Mouse (Mus musculus) intestine, postnatal 0 days (tissue): ENCODE measurements around the gene Pithd1. TPM values are rescaled to one million over a fixed set of nuclear protein-coding genes. Genes with fewer than 3 reads are reported as not detected.

Experiments
- ATAC-seq: fragments of 200-750 bp; cut with Nextera tagmentation; 2 replicates; pipeline ENCODE4 v1.8.0; 2017; ENCODE audit warnings: mild to moderate bottlenecking, moderate TSS enrichment, moderate library complexity
- H3K27ac ChIP-seq: fragments of 300-500 bp; sonication (generic); 2 replicates; pipeline ENCODE4 v1.5.1; 2014; ENCODE audit warnings: mild to moderate bottlenecking, low read depth, low read length, moderate library complexity
- H3K27me3 ChIP-seq: fragments of 300-500 bp; sonication (generic); replicated peaks from 2 replicates; pipeline ENCODE4 v1.6.1; 2014; ENCODE audit warnings: low read length, mixed read lengths; ENCODE audit not compliant: control insufficient read depth, insufficient read depth
- H3K36me3 ChIP-seq: fragments of 300-500 bp; sonication (generic); 2 replicates; pipeline ENCODE4 v1.6.1; 2014; ENCODE audit warnings: mild to moderate bottlenecking, moderate library complexity; ENCODE audit not compliant: control insufficient read depth, insufficient read depth
- H3K4me1 ChIP-seq: fragments of 300-500 bp; sonication (generic); replicated peaks from 2 replicates; pipeline ENCODE4 v1.6.1; 2014; ENCODE audit warnings: antibody characterized with exemption, low read length, mixed read lengths; ENCODE audit not compliant: control insufficient read depth, insufficient read depth
- H3K4me2 ChIP-seq: fragments of 300-500 bp; sonication (generic); replicated peaks from 2 replicates; pipeline ENCODE4 v1.6.1; 2014; ENCODE audit warnings: low read depth, mild to moderate bottlenecking, moderate library complexity
- H3K4me3 ChIP-seq: fragments of 300-500 bp; sonication (generic); 2 replicates; pipeline ENCODE4 v1.5.1; 2014; ENCODE audit warnings: low read depth, low read length
- H3K9ac ChIP-seq: fragments of 300-500 bp; sonication (generic); 2 replicates; pipeline ENCODE4 v1.6.1; 2014; ENCODE audit warnings: mild to moderate bottlenecking, low read depth, low read length
- H3K9me3 ChIP-seq: fragments of 300-500 bp; sonication (generic); 2 replicates; pipeline ENCODE4 v1.6.1; 2016; ENCODE audit warnings: mixed run types; ENCODE audit not compliant: control insufficient read depth
- CTCF ChIP-seq: sonication (generic); IDR thresholded peaks from 2 replicates; pipeline ENCODE4 v1.5.1; 2016; ENCODE audit warnings: low read depth, mild to moderate bottlenecking, control low read depth, antibody characterized with exemption, moderate library complexity
- WGBS: fragments of 180-500 bp; shearing (Covaris S2); extraction: QIAGEN DNeasy Blood & Tissue Kit; methylation state at CpG from one replicate; pipeline ENCODE4 v1.1.7; 2014; 5-methylcytosine and 5-hydroxymethylcytosine counted together
- polyA plus RNA-seq: library from polyadenylated mRNA; unstranded; fragments of >200 nt; fragmentation: Nextera tagmentation; extraction: Ambion mirVana; gene quantifications from 2 replicates; pipeline ENCODE4 v1.2.1, GENCODE M21; 2015

Gene Pithd1
- polyA plus RNA-seq, 1 experiment from 2014 or later = 57.7 TPM

- Histone ChIP-seq H3K27ac (peak overlapping the region; percentile 89), H3K4me1 (no peaks in the 10 kb centered on the region), H3K27me3 (no peaks in the 10 kb centered on the region), H3K36me3 (peaks cover 57% of the 10 kb centered on the region), H3K4me3 (peak overlapping the region; percentile 70), H3K9me3 (no peaks in the 10 kb centered on the region), H3K9ac (peak overlapping the region; percentile 78), H3K4me2 (peak overlapping the region; percentile 97)
- WGBS = 2% methylated on average over 12 of the region's 12 CpGs
- peak; percentile 32 for TF ChIP-seq CTCF
- ATAC-seq = peak; percentile 67
Measured at GRCm38 (mm10) chr4:135964426-135964825, 22.6 kb downstream of the Pithd1 start.

GRCm38 (mm10) chr4:135963457-135964193, 23.4 kb downstream of the Pithd1 start, which contains the start of gene Gale:
Gale (plus strand) TSS chr4:135963727.
- ATAC-seq = peak; percentile 79
- Histone ChIP-seq H3K4me3 (peak within 1 kb of the TSS; percentile 70), H3K4me1 (0 out of 2 replicates have a peak, but pooled peaks cover 4% of the 10 kb centered on the region), H3K9ac (peak within 1 kb of the TSS; percentile 78), H3K27me3 (no peaks in the 10 kb centered on the region), H3K9me3 (no peaks in the 10 kb centered on the region), H3K36me3 (peaks cover 56% of the 10 kb centered on the region), H3K4me2 (peak within 1 kb of the TSS; percentile 97), H3K27ac (peak within 1 kb of the TSS; percentile 89)
- 0% methylated on average over 56 of the region's 56 CpGs for WGBS
- TF ChIP-seq CTCF = no peak

GRCm38 (mm10) chr4:135962946-135963345, 24.1 kb downstream of the Pithd1 start:
- Histone ChIP-seq H3K27me3 (no peaks in the 10 kb centered on the region), H3K4me3 (peak overlapping the region; percentile 70), H3K9me3 (no peaks in the 10 kb centered on the region), H3K4me1 (0 out of 2 replicates have a peak, but pooled peaks cover 4% of the 10 kb centered on the region), H3K4me2 (peak overlapping the region; percentile 97), H3K9ac (peak overlapping the region; percentile 78), H3K36me3 (peaks cover 49% of the 10 kb centered on the region), H3K27ac (peak overlapping the region; percentile 89)
- WGBS = 6% methylated on average over 15 of the region's 15 CpGs
- no peak for ATAC-seq
- TF ChIP-seq CTCF = no peak

DNA sequence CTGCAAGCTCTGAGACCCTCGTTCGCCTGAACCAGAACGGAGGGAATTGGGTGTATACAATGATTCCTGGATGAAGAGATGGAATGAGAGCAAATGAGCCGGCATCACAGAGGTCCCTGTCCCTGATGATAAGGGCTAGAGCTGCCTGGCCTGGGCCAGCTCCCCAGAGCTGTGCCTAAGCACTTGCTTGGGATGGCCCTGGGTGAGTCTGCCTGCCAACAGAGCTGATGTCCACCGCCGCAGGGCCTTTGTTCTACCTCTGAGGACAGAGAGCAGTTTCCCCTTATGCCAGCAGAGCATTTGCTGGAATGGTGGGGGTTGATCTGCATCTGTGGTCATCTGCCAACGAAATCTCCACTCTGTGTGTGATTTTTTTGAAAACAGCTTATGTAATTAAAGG, 24.9 kb downstream of the Pithd1 start:
- Histone ChIP-seq H3K9me3 (no peaks in the 10 kb centered on the region), H3K4me1 (0 out of 2 replicates have a peak, but pooled peaks cover 4% of the 10 kb centered on the region), H3K4me2 (no peak overlapping the region), H3K36me3 (peaks cover 41% of the 10 kb centered on the region), H3K4me3 (no peak overlapping the region), H3K27me3 (no peaks in the 10 kb centered on the region), H3K27ac (no peak overlapping the region), H3K9ac (no peak overlapping the region)
- no peak for ATAC-seq
- TF ChIP-seq CTCF = no peak
- 80% methylated on average over 7 of the region's 7 CpGs for WGBS

GRCm38 (mm10) chr4:135961709-135962108, 25.4 kb downstream of the Pithd1 start:
- no peaks in the 10 kb centered on the region for H3K9me3 ChIP-seq
- no peaks in the 10 kb centered on the region for H3K27me3 ChIP-seq
- no peak overlapping the region for H3K4me3 ChIP-seq
- no peak overlapping the region for H3K4me2 ChIP-seq
- WGBS = 90% methylated on average over 5 of the region's 5 CpGs
- ATAC-seq = no peak
- no peak overlapping the region for H3K27ac ChIP-seq
- peaks cover 37% of the 10 kb centered on the region for H3K36me3 ChIP-seq
- 0 out of 2 replicates have a peak, but pooled peaks cover 4% of the 10 kb centered on the region for H3K4me1 ChIP-seq
- TF ChIP-seq CTCF = no peak
- H3K9ac ChIP-seq = no peak overlapping the region

DNA sequence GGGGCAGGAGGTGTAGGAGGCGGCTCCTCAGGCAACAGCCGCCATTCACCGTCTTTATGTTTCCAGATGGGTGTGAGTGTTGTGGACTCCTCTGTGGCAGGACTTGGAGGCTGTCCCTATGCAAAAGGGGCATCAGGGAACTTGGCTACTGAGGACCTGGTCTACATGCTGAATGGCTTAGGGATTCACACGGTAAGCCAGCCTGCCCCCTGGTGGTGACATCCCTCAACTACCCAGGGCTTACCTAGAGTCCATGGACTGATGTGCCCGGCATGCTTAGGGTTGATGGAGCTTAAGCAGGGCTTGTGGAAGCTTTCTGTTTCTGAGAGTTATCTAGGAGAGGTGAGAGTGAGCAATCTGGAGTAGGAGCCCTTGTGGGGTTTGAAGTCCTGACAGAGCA, 26.3 kb downstream of the Pithd1 start:
- Histone ChIP-seq H3K4me3 (no peak overlapping the region), H3K9ac (no peak overlapping the region), H3K36me3 (peaks cover 37% of the 10 kb centered on the region), H3K9me3 (no peaks in the 10 kb centered on the region), H3K27ac (no peak overlapping the region), H3K4me1 (0 out of 2 replicates have a peak, but pooled peaks cover 4% of the 10 kb centered on the region), H3K27me3 (no peaks in the 10 kb centered on the region), H3K4me2 (no peak overlapping the region)
- WGBS = 28% methylated on average over 5 of the region's 5 CpGs
- ATAC-seq = no peak
- peak; percentile 97 for TF ChIP-seq CTCF
